Mouse (Mus musculus) testis, adult 2 months (tissue): Measurements from ENCODE around the gene Pold3.

ENCODE experiments used
- CTCF ChIP-seq: fragments of 200-500 bp; IDR thresholded peaks from 2 replicates; pipeline ENCODE4 v1.5.1; 2012; ENCODE audit warnings: low read depth, mild to moderate bottlenecking, inconsistent platforms, low read length, moderate library complexity; ENCODE audit not compliant: control insufficient read depth, insufficient read depth, insufficient replicate concordance
- POLR2A ChIP-seq: fragments of 200-500 bp; IDR thresholded peaks from 2 replicates; pipeline ENCODE4 v1.6.1; 2012; ENCODE audit warnings: low read depth, mild to moderate bottlenecking, inconsistent platforms, low read length, moderate library complexity; ENCODE audit not compliant: control insufficient read depth

DNA sequence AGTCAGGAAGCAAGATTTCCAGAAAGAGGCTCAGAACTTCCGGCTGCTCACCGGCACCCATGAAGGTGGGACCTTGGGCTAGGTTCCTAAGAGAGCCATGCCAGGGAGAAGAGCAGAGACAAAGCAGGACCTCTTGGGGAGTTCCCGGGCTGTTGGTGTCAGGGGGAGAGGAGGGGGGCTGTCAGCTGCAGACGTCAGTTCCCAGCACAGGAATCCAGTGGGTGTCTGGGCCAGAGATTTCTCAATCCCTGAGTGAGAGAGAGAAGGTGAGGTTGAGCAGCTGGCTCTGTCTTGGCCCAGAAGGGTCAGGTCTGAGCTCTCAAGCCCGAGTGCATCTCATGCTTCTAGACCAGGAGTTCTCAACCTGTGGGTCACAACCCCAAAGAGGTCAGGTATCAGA is 87.7 kb downstream of the Pold3 start:
- no peak for TF ChIP-seq CTCF
- no peak for TF ChIP-seq POLR2A
